Mouse (Mus musculus): ENCODE measurements around the gene En2.

En2 gene

GRCm38 (mm10) chr5:28165358-28166255 lies at the start of gene En2:
Gene En2, plus strand, starts transcription at chr5:28165694.
- DNase-seq (ENCODE audit: low spot score) = no peak

GRCm38 (mm10) chr5:28117251-28117880 lies 48.1 kb upstream of the En2 start:
- DNase-seq (ENCODE audit: low spot score) = no peak

DNA sequence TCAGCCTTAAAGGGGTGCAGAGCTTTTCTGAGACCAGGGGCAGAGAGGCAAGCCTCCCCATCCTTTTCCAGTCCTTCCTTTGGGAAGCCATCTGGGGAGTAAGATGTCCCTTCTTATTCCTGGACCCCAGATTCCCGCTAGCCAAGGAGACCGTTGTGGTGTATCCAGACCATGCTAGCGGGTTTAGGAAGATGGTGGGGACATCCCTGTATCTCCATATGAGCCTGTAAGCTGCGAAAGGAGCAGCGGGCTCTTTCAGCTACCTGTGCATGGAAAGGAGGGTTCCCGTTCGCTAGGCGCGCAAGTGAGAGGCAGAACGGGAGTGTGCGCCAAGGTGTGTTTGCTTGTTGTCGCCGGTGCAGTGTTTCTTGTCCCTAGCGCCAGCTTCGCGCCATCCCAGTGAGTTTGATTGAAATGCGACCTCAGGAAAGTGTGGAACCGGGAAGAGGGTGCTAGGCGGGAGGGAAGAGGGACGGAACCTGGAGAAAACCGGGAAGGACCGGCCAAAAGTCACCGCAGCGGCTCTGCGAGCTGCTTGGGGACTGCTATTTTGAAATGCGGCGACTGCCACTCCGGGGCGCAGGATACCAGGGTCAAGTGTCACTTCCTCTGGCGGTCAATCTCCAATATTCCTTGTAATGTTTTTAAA lies 47.5 kb upstream of the En2 start:
- DNase-seq (ENCODE audit: low spot score) = no peak

DNA sequence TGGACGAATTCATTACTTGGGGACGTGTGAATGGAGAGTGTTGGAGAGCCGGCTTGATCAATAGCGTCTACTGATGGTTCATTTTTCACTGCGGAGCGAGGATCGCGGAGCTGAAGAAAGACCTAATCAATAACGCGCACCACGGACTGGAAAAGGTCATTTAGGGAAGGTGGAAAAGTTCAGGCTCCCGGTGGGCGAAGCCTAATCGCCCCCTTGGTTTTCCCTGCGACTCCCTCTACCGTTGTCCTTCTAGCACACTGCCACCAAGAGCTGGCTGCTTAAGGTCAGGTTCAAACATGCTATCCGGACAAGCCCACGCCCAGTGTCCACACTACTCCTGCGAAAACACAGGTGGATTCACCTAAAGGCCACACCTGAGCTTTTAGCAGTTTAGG lies 47.0 kb upstream of the En2 start:
- DNase-seq (ENCODE audit: low spot score) = no peak

DNA sequence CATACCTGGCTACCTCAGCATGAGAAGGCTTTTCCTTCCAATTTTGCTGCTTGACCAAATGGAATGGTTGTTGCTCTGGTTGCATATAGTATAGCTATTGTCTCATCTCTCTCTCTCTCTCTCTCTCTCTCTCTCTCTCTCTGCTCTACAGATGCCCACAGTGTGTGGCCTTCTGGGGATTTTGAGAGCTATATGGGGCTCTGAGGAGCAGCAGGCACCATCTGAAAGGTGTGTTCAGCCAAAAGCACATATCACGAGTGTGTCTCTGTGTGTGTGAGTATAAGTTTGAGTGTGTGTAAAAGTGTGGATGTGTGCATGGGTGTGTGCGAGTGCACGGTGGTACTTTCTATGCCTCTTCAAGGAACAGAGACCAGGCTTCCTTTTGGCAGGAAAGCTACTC lies 45.9 kb upstream of the En2 start:
- DNase-seq (ENCODE audit: low spot score) = no peak

- DNase-seq (ENCODE audit: low spot score) = peak; percentile 11
These were observed 42.7 kb upstream of the En2 start for GRCm38 (mm10) chr5:28122491-28123454.

GRCm38 (mm10) chr5:28123455-28123825 lies 42.1 kb upstream of the En2 start:
- no peak for DNase-seq (ENCODE audit: low spot score)

DNA sequence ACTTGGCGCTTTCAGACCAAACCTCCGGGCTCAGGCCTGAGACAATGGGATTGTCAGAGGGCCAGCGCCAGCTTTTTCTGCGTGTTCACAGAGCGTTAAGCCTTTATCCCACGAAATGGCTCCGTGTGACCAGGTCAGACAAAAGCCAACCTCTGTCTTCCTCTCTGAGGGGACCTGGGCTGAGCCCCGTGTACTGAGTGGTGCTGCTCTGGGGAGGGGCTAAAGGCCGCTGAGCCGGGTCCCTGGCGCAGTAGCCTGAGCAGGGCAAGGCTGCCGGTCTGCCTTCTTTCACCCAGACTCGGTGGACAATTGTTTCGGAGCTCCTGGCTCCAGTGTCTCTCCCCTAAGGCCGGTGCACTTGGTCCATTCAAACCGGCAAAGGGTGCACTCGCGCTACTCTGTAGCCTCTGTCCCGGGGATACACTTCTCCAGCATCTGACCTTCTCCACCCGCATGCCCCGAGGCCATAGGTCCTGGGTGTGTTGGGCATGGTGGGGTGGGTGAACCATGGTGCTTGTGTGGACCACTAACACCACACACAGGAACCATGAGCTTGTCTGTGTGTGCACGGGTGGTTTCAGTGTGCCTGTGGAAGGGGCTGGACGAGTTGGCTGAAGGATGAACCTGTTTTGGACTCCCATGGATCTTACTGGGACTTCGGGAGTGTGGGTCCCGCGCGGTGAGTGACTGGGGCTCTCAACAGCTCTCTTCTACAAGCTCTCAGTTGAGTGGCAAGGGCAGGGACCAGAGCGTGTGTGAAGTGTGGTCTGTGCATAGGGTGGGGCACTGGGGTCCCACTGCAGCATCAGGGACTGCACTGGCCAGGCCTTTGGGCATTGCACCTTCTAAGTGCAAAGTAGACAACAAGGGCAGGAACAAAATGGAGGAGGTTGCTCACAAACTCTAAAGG lies 40.9 kb upstream of the En2 start:
- no peak for DNase-seq (ENCODE audit: low spot score)

GRCm38 (mm10) chr5:28128851-28129250 lies 36.6 kb upstream of the En2 start:
- no peak for DNase-seq (ENCODE audit: low spot score)

DNA sequence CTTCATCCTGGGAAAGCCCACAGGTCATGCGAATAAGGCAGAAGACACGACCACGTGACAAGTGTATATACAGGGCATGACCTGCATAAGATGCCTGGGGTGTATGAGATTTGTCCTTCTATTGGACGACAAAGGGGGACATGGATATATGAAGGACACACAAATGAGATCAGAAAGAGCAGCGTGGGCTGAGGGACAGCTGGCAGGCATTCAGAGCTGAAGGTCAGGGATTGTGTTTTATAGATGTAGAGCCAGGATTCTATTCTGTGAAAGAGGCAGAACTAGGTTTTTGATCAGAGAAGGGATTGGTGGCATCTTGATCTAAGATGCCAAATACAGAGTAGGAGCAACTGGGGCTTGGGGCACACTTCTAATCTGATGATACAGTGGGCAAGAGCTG lies 33.3 kb upstream of the En2 start:
- no peak for DNase-seq (ENCODE audit: low spot score)

- DNase-seq (ENCODE audit: low spot score) = no peak
These were observed 29.1 kb upstream of the En2 start for GRCm38 (mm10) chr5:28136438-28136837.

- no peak for DNase-seq (ENCODE audit: low spot score)
These were observed 20.9 kb upstream of the En2 start for GRCm38 (mm10) chr5:28144555-28144954.

- DNase-seq (ENCODE audit: low spot score) = no peak
These were observed 19.5 kb upstream of the En2 start for GRCm38 (mm10) chr5:28146018-28146417.

GRCm38 (mm10) chr5:28148473-28148872 lies 17.0 kb upstream of the En2 start:
- no peak for DNase-seq (ENCODE audit: low spot score)

DNA sequence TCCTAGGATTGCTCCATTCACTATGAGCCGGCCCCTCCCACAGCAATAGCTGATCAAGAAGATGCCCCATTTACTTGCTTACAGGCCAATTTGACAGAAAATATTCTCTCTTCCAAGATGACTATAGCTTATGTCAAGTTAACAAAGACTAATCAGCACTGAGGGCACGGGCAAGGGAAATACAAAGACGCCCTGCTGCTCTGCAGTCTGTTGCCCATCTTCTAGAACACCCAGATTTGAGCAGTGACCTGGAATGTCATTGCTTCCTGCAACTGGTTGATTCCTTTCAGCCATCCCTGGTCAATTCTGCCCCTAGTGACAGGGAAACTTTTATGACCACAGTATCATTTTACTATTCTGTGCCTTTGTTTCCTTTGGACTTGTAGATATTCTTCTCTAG lies 16.1 kb upstream of the En2 start:
- no peak for DNase-seq (ENCODE audit: low spot score)

- no peak for DNase-seq (ENCODE audit: low spot score)
These were observed 8.3 kb upstream of the En2 start for GRCm38 (mm10) chr5:28157044-28157730.

GRCm38 (mm10) chr5:28157781-28158180 lies 7.7 kb upstream of the En2 start:
- DNase-seq (ENCODE audit: low spot score) = no peak

DNA sequence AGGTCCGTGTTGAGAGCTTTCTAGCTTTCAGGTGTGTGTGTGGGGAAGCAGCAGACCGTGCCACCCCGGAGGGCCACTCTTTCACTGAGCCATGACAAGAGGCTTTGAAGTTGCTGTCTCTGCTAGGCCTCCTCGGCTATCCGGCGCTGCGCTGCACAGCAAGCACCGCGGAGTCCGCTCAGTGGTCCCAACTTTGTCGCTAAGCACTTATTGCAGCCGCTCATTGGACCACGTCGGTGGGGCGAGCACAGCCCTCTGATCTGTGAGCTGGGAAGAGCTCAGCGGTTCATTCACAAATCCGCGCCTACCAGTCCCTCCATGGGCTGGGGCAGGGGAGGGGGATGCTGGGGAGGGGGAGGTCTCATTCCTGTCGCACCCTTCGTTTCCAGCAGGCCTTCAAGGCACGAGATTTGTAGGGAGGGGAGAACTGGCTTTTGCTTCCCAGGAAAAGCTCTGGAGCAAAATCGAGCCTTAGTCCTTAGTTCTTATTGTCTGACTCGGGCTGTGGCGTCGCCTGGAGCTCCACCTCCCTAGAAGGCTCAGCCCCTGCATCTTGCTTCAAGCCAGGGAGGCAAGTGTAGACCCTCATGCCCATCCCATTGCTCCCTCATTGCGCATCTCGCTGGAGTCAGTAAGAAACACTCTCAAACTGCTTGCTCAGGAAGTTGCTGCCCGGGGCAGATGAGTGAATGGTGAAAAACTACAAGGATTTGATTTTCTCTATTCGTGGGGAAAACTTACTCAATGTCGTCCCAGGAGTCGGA lies 7.0 kb upstream of the En2 start:
- DNase-seq (ENCODE audit: low spot score) = no peak

DNA sequence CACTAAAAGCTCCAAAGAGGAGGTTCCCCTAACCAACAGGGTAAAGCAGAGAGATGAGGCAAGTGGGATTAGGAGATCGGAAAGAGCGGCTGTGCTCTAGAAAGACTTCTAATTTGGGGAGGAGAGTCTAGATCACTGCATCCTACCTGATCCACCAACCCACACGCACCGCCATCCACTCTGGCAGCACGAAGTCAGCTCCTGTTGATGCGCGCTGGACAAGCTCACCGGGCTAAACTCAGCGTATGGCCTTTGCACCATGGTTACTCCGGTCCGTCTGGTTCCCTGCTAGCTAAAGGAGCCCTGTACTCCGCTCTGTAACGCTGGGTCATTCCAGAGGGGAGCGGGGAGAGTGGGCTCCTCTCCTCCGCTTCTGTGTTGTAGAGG lies 6.4 kb upstream of the En2 start:
- no peak for DNase-seq (ENCODE audit: low spot score)
